Mouse (Mus musculus) heart, postnatal 36 days (tissue): Measurements from ENCODE around the gene Itga11. TPM values are rescaled to one million over a fixed set of nuclear protein-coding genes. Genes with fewer than 3 reads are reported as not detected.
"Not testable (repeated sequence)": the region's sequence is repeated elsewhere in the genome, so short reads cannot be mapped to it uniquely, and the experiment has no call there.

Experiments used
- DNase-seq, 2 experiments: peaks; one replicate each; pipeline ENCODE4 v3.0.0; 2021 to 2022
- intact Hi-C: fragments of 180-260 bp; cut with DNase I; formaldehyde crosslinking; loops from one replicate; pipeline ENCODE4 v1.15.1; 2025
- total RNA-seq, 2 experiments: library from RNA; stranded (reverse); gene quantifications; 2 replicates each; pipeline ENCODE4 v1.2.3; 2021

Itga11 gene
- total RNA-seq, 2 experiments from 2014 or later, result 1.4 to 2.1 TPM

- no peak for DNase-seq
- intact Hi-C loops, result loop anchor here (10.0 kb wide), 1 partner anchor 562 kb away; the partner anchor contains the start of gene Map2k5
Measured at GRCm38 (mm10) chr9:62812216-62813049, 134.8 kb downstream of the Itga11 start.

GRCm38 (mm10) chr9:62814751-62815150 is 137.1 kb downstream of the Itga11 start:
- no peak for DNase-seq
- intact Hi-C loops, result loop anchor here (10.0 kb wide), 1 partner anchor 560 kb away; the partner anchor contains the start of gene Map2k5

GRCm38 (mm10) chr9:62816323-62817098 is 138.9 kb downstream of the Itga11 start:
- intact Hi-C loops, result loop anchor here (10.0 kb wide), 1 partner anchor 558 kb away; the partner anchor contains the start of gene Map2k5
- DNase-seq, result no peak

- DNase-seq, result peak; percentile 47 to 53
- intact Hi-C loops, result loop anchor here (10.0 kb wide), 1 partner anchor 558 kb away; the partner anchor contains the start of gene Map2k5
Measured at GRCm38 (mm10) chr9:62817099-62817571, 139.5 kb downstream of the Itga11 start.

GRCm38 (mm10) chr9:62817828-62818614 is 140.4 kb downstream of the Itga11 start:
- DNase-seq, result no peak
- intact Hi-C loops, result loop anchor here (10.0 kb wide), 1 partner anchor 557 kb away; the partner anchor contains the start of gene Map2k5

- intact Hi-C loops, result loop anchor here (10.0 kb wide), 1 partner anchor 555 kb away; the partner anchor contains the start of gene Map2k5
Measured at GRCm38 (mm10) chr9:62819494-62819893, 141.9 kb downstream of the Itga11 start.

GRCm38 (mm10) chr9:62819910-62820309 is 142.3 kb downstream of the Itga11 start:
- not testable (repeated sequence) for DNase-seq
- intact Hi-C loops, result loop anchor here (10.0 kb wide), 1 partner anchor 555 kb away; the partner anchor contains the start of gene Map2k5

More at GRCm38 (mm10) chr9:62819494-62819893, 141.9 kb downstream of the Itga11 start:
- DNase-seq, result no peak

- DNase-seq, result no peak
- intact Hi-C loops, result no loop called here
Measured at GRCm38 (mm10) chr9:62820829-62821228, 143.2 kb downstream of the Itga11 start.

- intact Hi-C loops, result no loop called here
Measured at GRCm38 (mm10) chr9:62821811-62822210, 144.2 kb downstream of the Itga11 start.

GRCm38 (mm10) chr9:62825791-62826393 is 148.3 kb downstream of the Itga11 start:
- intact Hi-C loops, result no loop called here
- no peak for DNase-seq

More at GRCm38 (mm10) chr9:62821811-62822210, 144.2 kb downstream of the Itga11 start:
- no peak for DNase-seq

- intact Hi-C loops, result no loop called here
- no peak for DNase-seq
Measured at GRCm38 (mm10) chr9:62826456-62826855, 148.8 kb downstream of the Itga11 start.

- DNase-seq, result no peak
- intact Hi-C loops, result loop anchor here (2.0 kb wide), 1 partner anchor 83 kb away; no protein-coding TSS in a partner anchor
Measured at GRCm38 (mm10) chr9:62827939-62828652, 150.5 kb downstream of the Itga11 start.

GRCm38 (mm10) chr9:62828662-62829086 is 151.0 kb downstream of the Itga11 start:
- intact Hi-C loops, result loop anchor here (2.0 kb wide), 1 partner anchor 84 kb away; no protein-coding TSS in a partner anchor
- peak; percentile 96 to 98 for DNase-seq

- intact Hi-C loops, result loop anchor here (2.0 kb wide), 1 partner anchor 85 kb away; no protein-coding TSS in a partner anchor
- DNase-seq, result no peak
Measured at GRCm38 (mm10) chr9:62829877-62830276, 152.3 kb downstream of the Itga11 start.
